Mouse (Mus musculus): ENCODE data around the gene Fam227a. TPM values are rescaled to one million over a fixed set of nuclear protein-coding genes. Genes with fewer than 3 reads are reported as not detected.
A peak's percentile ranks its signal among the peaks of the same experiment; 100 is the strongest.

Gene Fam227a
- total RNA-seq (2015) = 0.20 and 0.87 TPM in 2 replicates
- 0.12 and 1.2 TPM in 2 replicates for total RNA-seq (2017)

DNA sequence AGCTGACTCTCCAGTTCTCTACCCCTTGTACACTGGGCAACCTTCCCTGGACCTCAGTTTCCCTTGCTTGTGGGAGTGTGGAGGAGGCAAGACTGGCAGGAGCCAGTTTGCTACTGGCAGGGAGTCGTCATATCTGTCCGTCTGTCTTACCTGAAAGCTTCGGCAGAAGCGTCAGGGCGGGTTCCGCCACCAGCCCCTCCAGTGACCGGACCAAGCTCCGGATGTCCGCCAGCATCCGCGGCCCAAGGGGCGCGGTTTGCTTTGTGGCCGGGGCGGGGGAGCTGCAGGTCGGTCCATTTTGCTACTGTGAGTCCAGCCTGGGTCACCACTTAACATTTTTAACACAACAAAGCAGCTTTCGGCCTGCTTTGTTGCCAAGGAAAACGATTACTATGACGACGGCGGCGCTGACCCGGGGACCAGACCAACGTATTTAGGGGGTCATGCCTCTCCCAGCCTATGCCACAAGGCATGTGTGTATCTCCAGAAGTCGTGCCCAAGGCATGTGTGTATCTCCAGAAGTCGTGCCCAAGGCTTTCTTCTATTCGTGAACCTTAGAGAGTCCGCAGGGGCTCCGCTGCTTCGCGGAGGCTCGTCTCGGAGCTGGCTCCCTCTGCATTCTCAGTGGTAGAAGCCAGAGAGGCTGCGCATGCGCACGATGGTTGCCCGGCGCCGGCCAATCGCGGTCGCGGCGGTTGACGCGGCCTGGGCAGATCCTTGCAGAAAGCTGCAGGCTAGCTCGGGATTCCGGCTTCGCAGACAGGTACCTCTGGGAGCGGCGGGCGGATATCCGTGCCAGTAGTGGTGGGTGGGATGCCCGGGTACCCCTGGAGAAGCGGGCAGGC, at the start of gene Fam227a, which contains the start of gene Cby1:
Gene Fam227a, minus strand, starts transcription at position 426 of the 845 bp plus-strand sequence.
Gene Cby1, plus strand, starts transcription at position 669 of the 845 bp plus-strand sequence.
- ATAC-seq (ENCODE audit: poor library complexity, severe bottlenecking) = peak; percentile 90

DNA sequence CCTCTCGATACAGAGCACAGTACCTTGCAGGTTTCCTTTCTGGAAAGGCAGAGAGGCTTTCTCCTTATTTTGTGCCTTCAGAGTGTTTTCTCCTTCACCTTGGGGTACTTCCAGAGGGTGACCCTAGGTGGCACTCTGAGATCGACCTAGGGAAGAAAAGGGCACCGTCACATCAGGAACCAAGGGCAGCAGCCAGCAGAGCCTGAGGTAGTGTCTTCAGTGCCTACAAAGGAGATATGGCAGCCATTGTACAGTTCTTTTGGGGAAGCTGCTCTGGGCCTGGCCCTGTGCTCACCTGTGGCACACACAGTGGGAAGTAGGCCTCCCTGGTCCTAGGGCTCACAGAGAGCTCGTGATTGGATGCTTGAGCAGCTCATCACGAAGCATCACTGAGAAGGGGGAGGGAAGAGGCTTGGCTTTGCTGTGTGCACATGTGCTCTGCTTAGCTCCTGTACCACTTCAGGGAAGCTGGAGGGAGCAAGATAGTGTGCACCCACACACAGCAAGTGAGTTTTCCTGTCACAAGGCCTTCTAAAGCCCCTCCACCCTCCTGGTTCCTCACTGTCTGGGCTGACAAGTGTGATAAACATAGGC, 49.6 kb upstream of the Fam227a start:
- peak; percentile 91 for ATAC-seq (ENCODE audit: poor library complexity, severe bottlenecking)

DNA sequence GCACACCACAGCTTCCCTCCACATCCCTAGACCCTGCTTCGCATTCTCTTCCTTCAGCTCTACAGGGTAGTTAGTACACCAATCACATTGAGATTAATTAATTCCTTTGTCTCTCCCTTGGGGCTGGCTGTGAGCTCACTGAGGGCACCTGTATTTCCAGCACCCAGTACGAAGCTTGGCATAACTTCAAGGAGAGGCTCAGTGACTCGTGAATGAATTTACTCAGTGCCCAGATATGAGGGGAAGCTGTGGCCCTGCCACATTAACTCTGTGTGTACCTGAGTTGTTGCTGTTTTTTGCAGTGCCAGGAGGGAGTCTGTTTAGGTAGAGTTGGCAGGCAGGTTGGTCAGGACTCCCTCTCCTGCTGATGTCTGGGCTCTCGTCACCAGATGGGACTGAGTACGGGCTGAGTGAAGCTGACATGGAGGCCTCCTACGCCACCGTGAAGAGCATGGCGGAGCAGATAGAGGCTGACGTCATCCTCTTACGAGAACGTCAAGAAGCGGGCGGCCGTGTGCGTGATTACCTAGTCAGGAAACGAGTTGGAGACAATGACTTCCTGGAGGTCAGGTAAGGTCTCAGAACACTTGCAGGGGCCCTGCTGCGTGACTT, 48.0 kb upstream of the Fam227a start:
- no peak for ATAC-seq (ENCODE audit: poor library complexity, severe bottlenecking)

DNA sequence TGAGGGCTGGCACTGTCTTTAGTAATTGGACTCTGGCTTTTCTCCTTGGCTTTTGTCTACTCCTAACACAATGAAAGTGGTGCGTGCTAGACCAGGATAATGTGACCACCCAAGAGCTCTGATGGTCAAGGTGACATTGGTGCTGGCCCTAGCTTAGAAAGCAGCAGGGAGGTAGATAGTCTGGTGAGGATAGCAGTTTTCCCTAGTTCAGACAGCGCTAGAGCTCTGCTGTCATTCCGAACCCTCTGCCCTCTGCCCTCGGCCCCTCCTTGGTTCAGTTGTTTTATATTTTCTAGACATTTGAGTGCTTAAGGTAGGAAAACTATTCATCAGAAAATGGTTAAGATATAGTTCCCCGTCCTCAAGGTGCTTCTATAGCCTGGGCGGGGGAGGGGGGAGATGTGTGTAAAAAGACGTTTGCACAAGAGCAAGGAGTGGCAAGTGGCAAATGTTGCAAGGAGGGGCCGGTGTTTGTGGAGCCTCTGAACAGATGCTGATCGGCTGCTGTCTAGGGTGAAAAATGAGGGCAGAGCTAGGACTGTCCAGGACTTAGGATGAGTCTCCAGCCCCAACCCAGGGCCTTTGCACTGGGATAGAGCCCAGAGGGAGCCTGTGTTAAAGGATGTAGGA, 38.9 kb upstream of the Fam227a start:
- ATAC-seq (ENCODE audit: poor library complexity, severe bottlenecking) = peak; percentile 84

DNA sequence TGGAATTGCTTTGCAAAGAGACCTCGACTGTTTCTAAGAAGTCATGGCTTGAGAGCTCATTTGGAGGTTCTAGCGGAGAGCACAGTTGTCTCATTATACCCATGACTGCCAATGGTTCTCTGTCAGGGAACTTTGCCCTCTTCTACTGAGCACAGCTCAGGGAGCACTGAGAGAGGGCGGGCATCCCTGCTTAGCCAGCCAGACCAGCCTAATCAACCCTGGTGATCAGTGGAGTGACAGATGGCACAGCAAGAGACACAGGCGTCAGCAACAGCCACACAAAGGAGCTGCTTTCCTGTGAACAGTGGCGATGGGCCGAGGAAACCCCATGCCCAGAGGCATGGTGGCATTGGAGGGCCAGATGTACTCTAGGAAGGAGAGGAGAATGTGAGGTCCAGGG, 38.3 kb upstream of the Fam227a start:
- ATAC-seq (ENCODE audit: poor library complexity, severe bottlenecking) = no peak

DNA sequence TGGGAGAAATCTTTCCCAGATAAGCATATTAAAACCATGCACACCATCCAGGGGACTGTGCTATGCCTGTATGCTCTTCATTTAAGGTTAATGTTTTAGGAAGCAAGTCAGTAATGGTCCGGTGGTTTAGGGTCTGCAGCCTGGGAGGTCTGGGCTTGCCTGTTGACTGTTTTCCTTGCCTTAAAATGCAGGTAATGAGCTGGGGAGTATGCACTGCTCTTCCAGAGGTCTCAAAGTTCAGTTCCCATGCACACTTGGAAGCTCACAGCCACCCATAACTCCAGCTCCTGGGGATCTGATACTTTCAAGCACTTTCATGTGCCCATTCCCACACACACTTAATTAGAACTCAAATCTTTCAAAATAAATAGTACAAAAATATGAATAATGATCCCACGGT, 37.8 kb upstream of the Fam227a start:
- ATAC-seq (ENCODE audit: poor library complexity, severe bottlenecking) = no peak

DNA sequence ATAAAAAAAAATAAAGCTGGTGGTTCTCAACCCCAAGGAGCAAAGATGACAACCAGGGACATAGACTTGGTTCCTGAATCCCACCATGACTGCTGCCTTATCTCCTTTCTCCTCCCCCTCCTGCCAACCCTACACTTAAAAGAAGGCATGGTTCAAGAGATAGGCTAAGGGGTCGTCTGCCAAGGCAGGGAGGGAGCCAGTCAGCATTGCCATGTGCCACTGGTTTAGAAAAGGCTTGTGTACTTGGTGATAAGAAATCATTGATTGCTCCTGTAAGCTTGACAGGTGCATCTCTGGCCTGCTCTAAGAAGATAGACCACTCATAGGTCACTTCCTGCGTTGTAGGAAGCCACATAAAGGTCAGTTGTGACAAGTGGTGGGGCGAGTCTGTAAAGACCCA, 36.8 kb upstream of the Fam227a start:
- ATAC-seq (ENCODE audit: poor library complexity, severe bottlenecking) = no peak

DNA sequence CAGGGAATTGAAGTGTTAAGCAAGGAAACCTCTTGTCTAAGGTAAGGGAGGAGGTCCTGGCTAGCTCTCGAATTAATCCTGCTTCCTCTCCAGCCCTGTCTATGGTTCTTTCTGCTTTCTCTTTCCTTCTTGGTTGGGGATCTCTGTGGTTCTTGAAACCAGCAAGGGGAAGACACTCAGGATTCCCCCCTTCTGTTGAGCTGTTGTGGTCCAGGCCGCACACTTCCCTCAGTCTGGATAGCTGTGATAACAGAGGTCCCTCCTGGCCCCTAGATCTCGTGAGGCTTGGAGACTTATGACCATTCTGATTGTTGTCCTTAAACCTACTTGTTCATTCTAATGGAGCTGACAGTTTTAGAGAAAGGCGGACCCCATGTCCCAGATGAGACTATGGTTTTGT, 35.8 kb upstream of the Fam227a start:
- ATAC-seq (ENCODE audit: poor library complexity, severe bottlenecking) = 0 out of 2 replicates have a peak, but pooled peaks have one; percentile 7

DNA sequence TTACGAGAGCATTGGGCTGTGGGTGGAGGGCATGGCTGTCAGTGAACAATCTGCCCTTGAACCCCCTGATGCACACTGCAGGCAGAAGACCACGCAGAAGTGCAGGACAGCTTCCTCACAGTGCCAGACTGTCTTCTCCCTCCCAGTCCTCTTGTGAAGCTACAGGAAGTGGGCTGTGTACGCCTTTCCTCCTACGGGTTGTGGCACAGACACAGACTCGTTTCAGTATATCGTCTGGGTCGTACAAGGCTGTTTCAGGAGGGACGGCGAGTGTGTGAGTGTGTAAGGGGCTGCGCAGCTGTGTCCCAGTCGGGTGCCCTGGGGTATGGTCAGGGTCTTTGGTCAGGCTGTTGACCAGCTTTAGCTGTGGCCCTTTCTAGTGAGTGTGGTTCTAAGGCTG, 35.0 kb upstream of the Fam227a start:
- peak; percentile 17 for ATAC-seq (ENCODE audit: poor library complexity, severe bottlenecking)

DNA sequence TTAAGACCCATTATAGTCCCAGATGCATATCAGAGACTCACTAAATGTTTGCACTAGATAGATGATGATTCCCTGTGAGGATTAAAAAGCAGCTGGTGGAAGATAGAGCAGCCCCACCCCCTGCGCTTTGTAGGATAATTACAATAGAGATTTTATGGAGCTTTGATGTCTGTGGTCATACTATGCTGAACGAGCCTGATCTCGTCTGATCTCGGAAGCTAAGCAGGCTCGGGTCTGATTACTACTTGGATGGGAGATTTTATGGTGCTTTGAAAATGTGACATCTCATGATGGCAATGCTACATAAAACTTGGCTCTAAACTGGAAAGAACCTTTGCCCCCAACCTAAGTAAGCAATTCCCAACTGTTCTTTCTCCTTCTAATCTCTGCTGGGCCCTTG, 33.6 kb upstream of the Fam227a start:
- no peak for ATAC-seq (ENCODE audit: poor library complexity, severe bottlenecking)

DNA sequence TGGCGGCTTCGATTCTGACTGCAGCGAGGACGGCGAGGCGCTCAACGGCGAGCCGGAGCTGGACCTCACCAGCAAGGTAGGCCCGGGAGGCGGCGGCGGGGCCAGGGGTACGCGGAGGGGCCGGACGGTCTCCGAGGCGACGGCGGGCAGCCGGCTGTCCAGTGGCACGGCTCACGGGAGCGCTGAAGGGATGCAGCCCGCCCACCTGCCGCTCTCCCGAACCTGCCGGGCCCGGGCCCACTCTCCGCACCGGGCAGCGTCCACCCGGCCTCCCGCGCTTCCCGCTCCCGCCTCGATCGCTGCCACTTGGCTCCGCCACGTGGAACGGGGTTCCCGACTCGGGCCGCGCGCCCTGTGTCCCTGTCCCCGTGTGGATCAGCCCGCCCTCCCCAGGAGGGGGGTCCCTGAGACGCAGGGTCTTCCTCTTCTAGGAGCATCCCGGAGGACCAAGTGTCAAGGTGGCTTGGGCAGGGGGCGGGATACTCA, 32.3 kb upstream of the Fam227a start:
- no peak for ATAC-seq (ENCODE audit: poor library complexity, severe bottlenecking)

DNA sequence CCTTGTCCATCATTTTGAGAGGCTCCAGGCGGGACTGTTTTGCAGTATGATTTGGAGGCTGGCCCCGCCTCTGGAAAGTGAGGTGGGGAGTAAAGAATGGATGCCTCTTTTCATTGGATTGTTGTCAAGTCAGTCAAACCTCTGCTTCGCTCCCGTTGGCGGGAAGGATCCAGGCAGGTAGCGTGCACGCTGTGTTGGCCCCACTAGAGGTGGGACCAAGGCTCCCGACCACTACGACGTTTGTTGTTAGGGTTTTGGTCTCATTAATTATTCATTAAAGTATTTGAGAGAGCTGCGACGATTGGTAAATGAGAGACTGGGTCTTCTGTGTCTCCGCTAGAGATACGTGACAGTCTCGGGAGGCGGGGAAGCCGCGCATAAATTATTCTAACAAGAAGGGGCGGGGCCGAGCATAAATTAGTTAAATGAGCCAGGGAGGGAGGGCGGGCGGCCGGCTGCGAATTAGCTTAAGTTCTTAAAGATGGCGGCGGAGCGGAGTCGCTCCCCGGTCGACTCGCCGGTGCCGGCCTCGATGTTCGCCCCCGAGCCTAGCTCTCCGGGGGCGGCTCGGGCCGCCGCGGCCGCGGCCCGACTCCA, 31.8 kb upstream of the Fam227a start, which contains the start of gene Gtpbp1:
Gene Gtpbp1, plus strand, starts transcription at position 420 of the 597 bp plus-strand sequence.
- ATAC-seq (ENCODE audit: poor library complexity, severe bottlenecking) = peak; percentile 71

DNA sequence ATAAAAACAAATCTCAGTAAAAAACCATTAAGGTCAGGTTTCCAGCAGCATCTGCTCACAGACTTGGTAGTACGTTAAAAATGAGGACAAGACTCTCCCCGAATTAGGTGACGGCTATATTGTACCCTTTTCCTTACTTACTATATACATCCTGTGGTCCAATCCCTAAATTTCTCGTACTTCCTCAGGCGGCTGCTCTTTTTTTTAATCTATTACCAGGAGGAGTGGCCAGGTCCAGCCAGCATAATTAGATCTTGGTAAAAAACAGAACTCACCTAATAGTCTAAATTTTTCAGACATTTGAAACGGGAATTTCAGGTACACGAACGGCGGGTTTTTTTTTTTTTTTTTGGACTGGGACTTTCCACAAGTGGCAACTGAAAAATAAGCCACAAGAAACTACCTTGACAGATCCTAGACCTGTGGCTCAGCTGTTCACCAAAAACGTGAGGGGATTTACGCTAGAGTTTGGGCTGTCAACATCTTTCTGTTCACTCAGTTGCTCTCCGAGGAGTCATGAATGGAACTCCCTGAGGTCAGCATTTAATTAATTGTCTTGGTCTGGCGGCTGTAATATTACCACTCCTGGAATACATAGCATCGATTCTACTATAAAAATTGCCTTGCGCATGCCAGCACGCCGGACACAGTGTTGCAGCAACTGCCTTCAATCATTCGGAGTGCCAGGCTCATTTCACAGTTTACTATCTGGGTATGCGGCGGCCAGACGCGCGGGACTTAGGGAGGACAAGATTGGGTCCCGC, 31.1 kb upstream of the Fam227a start:
- no peak for ATAC-seq (ENCODE audit: poor library complexity, severe bottlenecking)

DNA sequence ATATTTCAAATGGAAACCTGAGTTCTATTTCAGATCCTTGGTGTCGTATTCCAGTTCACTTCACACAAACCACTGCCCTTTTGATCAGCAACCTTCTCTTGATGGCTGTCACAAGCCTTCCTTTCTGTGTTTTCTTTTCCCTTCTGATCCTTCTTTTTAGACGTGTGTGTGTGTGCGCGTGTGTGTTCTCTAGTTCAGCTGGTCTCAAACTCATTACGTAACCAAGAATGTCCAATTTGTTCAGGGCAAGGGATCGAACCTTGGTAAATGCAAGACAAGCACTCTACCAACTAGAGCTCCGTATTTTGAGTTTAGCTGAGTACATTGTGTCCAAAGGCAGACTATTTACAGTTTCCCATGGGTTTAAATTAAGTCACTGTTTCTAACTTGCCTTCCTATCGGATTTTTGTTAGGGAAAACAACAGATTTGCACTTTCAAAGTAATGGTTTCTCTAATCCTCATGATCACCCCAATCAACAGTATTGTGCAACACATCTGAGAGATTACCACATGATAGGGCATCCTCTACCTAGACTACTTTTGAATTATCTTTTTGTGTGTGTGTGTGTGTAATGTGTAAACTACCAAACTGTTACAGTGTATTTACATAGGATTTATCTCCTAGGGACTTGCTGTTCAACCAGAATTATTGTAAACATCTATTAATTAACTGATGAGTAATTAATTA, 29.7 kb upstream of the Fam227a start:
- no peak for ATAC-seq (ENCODE audit: poor library complexity, severe bottlenecking)

DNA sequence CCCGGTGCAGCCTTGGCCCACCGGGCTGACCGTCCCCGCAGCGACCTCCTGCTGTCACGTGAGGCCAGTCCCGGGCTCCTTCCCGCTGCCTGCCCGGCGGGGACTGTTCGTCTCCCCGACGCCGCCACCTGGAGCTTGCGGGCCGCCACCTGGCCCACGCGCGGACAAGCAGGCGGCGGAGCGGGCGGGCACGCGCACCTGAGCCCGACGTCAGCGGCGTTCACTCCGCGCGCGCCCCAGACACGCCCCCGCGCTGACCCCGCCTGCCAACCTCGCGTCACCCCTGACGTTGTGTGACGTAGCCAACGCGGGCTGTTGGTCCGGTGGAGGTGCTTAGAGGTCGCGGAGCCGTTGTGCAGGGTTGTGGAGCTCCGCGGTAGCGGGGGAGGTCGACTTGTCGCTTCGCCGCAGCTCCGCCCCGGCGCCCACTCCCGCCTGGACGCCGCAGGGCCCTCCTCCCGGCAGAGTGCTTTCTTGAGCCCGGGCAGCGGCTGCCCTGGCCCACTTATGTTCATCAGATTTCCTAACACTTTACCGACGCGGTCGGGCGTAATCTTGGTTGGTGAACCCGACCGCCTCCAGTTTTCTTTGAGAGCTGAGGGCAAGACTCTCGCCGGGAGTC, 29.0 kb upstream of the Fam227a start, which contains the start of gene Josd1:
Gene Josd1, minus strand, starts transcription at position 274 of the 622 bp plus-strand sequence.
- ATAC-seq (ENCODE audit: poor library complexity, severe bottlenecking) = peak; percentile 66

DNA sequence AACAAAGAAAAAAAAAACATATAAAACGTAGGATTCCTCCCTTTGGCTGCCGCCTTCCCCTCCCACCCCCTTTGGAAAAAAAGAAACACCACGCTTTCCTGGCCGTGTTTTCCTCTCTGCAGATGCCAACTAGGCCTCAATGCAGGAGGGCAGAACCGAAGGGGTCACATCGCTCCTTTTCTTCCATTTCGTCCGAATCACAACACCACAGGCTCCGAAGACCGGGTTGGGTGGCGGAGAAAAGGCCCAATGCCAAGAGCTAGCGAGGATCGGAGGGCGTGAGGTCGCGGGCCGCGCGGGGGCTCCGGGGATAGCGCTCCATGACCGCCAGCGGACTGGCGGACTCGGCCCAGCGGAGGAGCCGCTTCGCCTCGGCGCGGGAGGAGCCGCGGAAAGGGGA, 28.4 kb upstream of the Fam227a start:
- no peak for ATAC-seq (ENCODE audit: poor library complexity, severe bottlenecking)

DNA sequence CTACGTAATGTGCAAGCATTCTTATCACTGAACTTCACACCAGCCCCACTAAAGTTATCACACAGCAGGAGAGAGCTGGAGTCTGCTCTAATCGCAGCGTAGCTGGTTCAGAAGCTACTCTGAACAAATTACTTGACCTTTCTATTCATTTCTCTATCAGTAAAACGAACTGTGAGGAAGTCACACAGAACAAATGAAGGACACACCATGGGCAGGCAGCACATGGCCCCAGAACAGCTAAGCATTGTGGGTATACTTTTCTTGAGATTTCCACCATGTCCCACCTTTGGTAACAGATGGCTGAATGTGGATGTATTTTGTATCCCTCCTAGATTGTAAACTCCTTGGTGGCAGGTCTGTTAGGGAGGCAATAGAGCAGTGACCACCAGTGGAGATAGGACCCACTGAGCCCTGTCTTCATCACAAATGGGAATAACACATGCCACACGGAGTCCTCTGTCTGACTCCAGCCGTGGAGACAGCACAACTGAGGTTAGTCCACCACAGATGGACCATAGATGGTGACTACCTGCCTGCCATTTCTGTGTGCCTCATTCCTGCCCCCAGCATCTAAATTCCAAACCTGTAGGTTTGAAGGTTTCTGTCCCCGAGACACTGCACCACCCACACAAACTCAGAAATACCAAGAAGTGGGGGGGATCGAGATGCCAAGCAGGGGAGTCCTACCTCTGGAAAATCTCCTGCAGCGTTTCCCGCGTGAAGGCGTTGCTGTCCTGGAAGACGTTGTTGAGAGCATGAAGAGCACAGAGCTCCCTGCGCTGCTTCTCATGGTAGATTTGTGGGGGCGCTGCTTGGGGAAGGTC, 27.5 kb upstream of the Fam227a start:
- no peak for ATAC-seq (ENCODE audit: poor library complexity, severe bottlenecking)

DNA sequence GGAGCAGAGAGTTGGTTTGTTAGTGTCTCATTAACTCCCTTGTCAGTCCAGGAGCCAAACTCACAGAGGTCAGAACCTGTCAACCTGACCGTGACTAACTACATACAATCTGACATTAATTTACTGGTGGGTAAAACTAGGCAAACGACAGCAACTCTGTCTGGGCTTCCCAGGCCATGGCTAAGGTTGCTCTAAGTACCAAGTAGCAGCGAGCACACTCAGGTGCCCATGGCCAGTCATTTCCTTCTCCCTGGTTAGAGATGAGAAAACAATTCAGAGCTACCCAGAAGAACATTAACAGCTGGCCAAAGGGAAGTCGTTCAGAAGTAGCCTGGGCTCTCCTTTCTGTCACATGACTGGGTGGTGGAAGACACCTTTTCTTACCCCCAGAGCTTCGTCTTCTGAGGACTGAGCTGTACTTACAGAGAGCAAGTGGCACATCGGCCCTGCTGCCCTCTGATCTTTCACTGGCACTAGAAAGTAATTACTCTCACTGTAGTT, 26.4 kb upstream of the Fam227a start:
- no peak for ATAC-seq (ENCODE audit: poor library complexity, severe bottlenecking)

Data from megakaryocyte, adult 5-6 weeks (primary cell).